Mouse (Mus musculus): ENCODE data around the gene Me1.

DNA sequence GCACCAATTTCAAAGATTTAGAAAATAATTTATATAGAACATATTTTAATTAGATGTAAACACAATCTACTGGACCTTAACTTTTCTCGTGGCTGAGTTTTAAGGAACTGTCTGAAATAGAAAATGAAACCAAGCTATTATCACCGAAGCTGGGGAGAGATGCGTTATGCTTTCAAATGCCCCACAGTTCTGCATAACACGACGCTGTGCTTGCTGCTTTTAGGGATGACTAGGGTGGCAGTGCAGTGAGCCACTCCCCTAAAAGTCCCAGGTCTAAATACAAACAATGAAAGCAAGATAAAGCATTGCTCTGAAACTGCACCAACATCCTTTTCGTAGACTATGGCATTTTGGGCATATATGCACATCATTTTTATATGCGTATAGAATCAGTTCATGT is 64.6 kb downstream of the Me1 start:
- no peak for TF ChIP-seq CTCF (IDR thresholded peaks at IDR 0.05; ENCODE audit: low read depth)
- TF ChIP-seq EP300 (IDR thresholded peaks at IDR 0.05; ENCODE audit: low read depth), result no peak

Data from liver, postnatal 0 days (tissue).